Mouse (Mus musculus) left cerebral cortex, postnatal 10 days (tissue): ENCODE data around the gene Tlnrd1. TPM values are rescaled to one million over a fixed set of nuclear protein-coding genes. Genes with fewer than 3 reads are reported as not detected.
"Not testable (repeated sequence)": the region's sequence is repeated elsewhere in the genome, so short reads cannot be mapped to it uniquely, and the experiment has no call there.

Experiments
- DNase-seq, 2 experiments: peaks; one replicate each; pipeline ENCODE4 v3.0.0; 2021 to 2022; ENCODE audit warnings: low spot score in 2 of 2, mixed read lengths in 1 of 2; ENCODE audit errors: extremely low spot score in 1 of 2
- intact Hi-C: fragments of 180-260 bp; cut with DNase I; formaldehyde crosslinking; loops from one replicate; pipeline ENCODE4 v1.15.1; 2025
- total RNA-seq, 2 experiments: library from RNA; stranded (reverse); gene quantifications; 2 replicates each; pipeline ENCODE4 v1.2.3; 2021

Tlnrd1 gene
- 10 to 100 TPM; 17.2 to 18.6 TPM for total RNA-seq

GRCm38 (mm10) chr7:83884021-83884658 lies at the start of gene Tlnrd1, which contains the start of gene Mesd:
Gene Tlnrd1 (minus strand): TSS chr7:83884305.
Gene Mesd (plus strand): TSS chr7:83884466.
- peak; percentile 86 to 95 for DNase-seq
- intact Hi-C loops: loop anchor here (5.0 to 10.0 kb wide), 2 partner anchors 72 to 319 kb away; no protein-coding TSS in a partner anchor

- intact Hi-C loops: no loop called here
- no peak for DNase-seq
These were observed 37.5 kb upstream of the Tlnrd1 start for GRCm38 (mm10) chr7:83921637-83922036.

GRCm38 (mm10) chr7:83920241-83920640 lies 36.1 kb upstream of the Tlnrd1 start:
- intact Hi-C loops: no loop called here
- no peak for DNase-seq

- intact Hi-C loops: loop anchor here (5.0 kb wide), 3 partner anchors 173 to 443 kb away; partner anchors contain the start of gene Cemip
- DNase-seq: peak; percentile 73 to 84
These were observed 30.5 kb upstream of the Tlnrd1 start for GRCm38 (mm10) chr7:83914566-83914965.

- DNase-seq: no peak
- intact Hi-C loops: loop anchor here (5.0 kb wide), 3 partner anchors 173 to 443 kb away; partner anchors contain the start of gene Cemip
These were observed 29.9 kb upstream of the Tlnrd1 start for GRCm38 (mm10) chr7:83913995-83914394.

GRCm38 (mm10) chr7:83913405-83913932 lies 29.4 kb upstream of the Tlnrd1 start:
- intact Hi-C loops: loop anchor here (5.0 kb wide), 3 partner anchors 174 to 444 kb away; partner anchors contain the start of gene Cemip
- DNase-seq: no peak

GRCm38 (mm10) chr7:83911909-83912308 lies 27.8 kb upstream of the Tlnrd1 start:
- DNase-seq: no peak
- intact Hi-C loops: loop anchor here (5.0 kb wide), 3 partner anchors 175 to 445 kb away; partner anchors contain the start of gene Cemip

- DNase-seq: no peak
- intact Hi-C loops: no loop called here
These were observed 20.7 kb upstream of the Tlnrd1 start for GRCm38 (mm10) chr7:83904831-83905230.

GRCm38 (mm10) chr7:83902296-83903145 lies 18.4 kb upstream of the Tlnrd1 start:
- no peak for DNase-seq
- intact Hi-C loops: no loop called here

GRCm38 (mm10) chr7:83901425-83901824 lies 17.3 kb upstream of the Tlnrd1 start:
- intact Hi-C loops: no loop called here
- no peak for DNase-seq

- intact Hi-C loops: no loop called here
These were observed 16.4 kb upstream of the Tlnrd1 start for GRCm38 (mm10) chr7:83900519-83900918.

GRCm38 (mm10) chr7:83898267-83898666 lies 14.2 kb upstream of the Tlnrd1 start:
- no peak for DNase-seq
- intact Hi-C loops: no loop called here

More at GRCm38 (mm10) chr7:83900519-83900918, 16.4 kb upstream of the Tlnrd1 start:
- no peak for DNase-seq

- no peak for DNase-seq
- intact Hi-C loops: no loop called here
These were observed 12.1 kb upstream of the Tlnrd1 start for GRCm38 (mm10) chr7:83896077-83896740.

- DNase-seq: no peak
- intact Hi-C loops: no loop called here
These were observed 10.2 kb upstream of the Tlnrd1 start for GRCm38 (mm10) chr7:83894348-83894747.

GRCm38 (mm10) chr7:83892333-83892669 lies 8.2 kb upstream of the Tlnrd1 start:
- DNase-seq: no peak
- intact Hi-C loops: no loop called here

- peak; percentile 95 to 99 for DNase-seq
- intact Hi-C loops: no loop called here
These were observed 7.6 kb upstream of the Tlnrd1 start for GRCm38 (mm10) chr7:83891433-83892332.

GRCm38 (mm10) chr7:83889946-83890345 lies 5.8 kb upstream of the Tlnrd1 start:
- intact Hi-C loops: loop anchor here (5.0 to 10.0 kb wide), 2 partner anchors 223 to 325 kb away; no protein-coding TSS in a partner anchor
- not testable (repeated sequence) for DNase-seq

- DNase-seq: no peak
- intact Hi-C loops: loop anchor here (5.0 to 10.0 kb wide), 2 partner anchors 222 to 325 kb away; no protein-coding TSS in a partner anchor
These were observed 5.3 kb upstream of the Tlnrd1 start for GRCm38 (mm10) chr7:83889383-83889782.
